Mouse (Mus musculus) MEL (cell line): ENCODE data around the gene Foxn3.

Experiments
- EP300 ChIP-seq, 2 experiments: IDR thresholded peaks; 2 replicates each; pipeline ENCODE4 v1.6.1; 2011; ENCODE audit warnings: improper control_type of control experiment in 2 of 2, low read length in 2 of 2, low read depth in 1 of 2, mild to moderate bottlenecking in 1 of 2
- MAFK ChIP-seq: IDR thresholded peaks from 2 replicates; pipeline ENCODE4 v1.6.1; 2011; ENCODE audit warnings: low read depth, mild to moderate bottlenecking, low read length, improper control_type of control experiment, borderline replicate concordance
- MXI1 ChIP-seq: IDR thresholded peaks from 2 replicates; pipeline ENCODE4 v1.6.1; 2011; ENCODE audit warnings: mild to moderate bottlenecking, low read depth, low read length, improper control_type of control experiment
- POLR2A ChIP-seq, 2 experiments: IDR thresholded peaks; 2 replicates each; pipeline ENCODE4 v1.6.1; 2011 to 2012; ENCODE audit warnings: low read length in 2 of 2, mild to moderate bottlenecking in 2 of 2, control low read depth in 1 of 2, improper control_type of control experiment in 1 of 2, low read depth in 1 of 2, moderate library complexity in 1 of 2; ENCODE audit not compliant: control insufficient read depth in 1 of 2, insufficient read depth in 1 of 2, poor library complexity in 1 of 2
- ZKSCAN1 ChIP-seq: IDR thresholded peaks from 2 replicates; pipeline ENCODE4 v1.6.1; 2012; ENCODE audit warnings: low read depth, mild to moderate bottlenecking, inconsistent platforms, low read length, improper control_type of control experiment, moderate library complexity

- TF ChIP-seq ZKSCAN1 (no peak), POLR2A (IDR thresholded peaks at IDR 0.05; ENCODE audit: control insufficient read depth in 1 of 2, insufficient read depth in 1 of 2, low read depth in 1 of 2, low read length in 2 of 2, poor library complexity in 1 of 2) (no peak), EP300 (IDR thresholded peaks at IDR 0.05; ENCODE audit: low read depth in 1 of 2, low read length in 2 of 2) (no peak), MXI1 (no peak), MAFK (no peak)
Measured at GRCm38 (mm10) chr12:99292152-99292551, 271.2 kb downstream of the Foxn3 start.
